Mouse (Mus musculus): ENCODE data around the gene Suco. TPM values are rescaled to one million over a fixed set of nuclear protein-coding genes. Genes with fewer than 3 reads are reported as not detected.

Gene Suco
- polyA plus RNA-seq, 1 experiment: 6.0 TPM

GRCm38 (mm10) chr1:161907795-161908457 is 31.4 kb upstream of the Suco start:
- no peak for TF ChIP-seq POLR2A (IDR thresholded peaks at IDR 0.05; ENCODE audit: control insufficient read depth, extremely low read depth, insufficient read depth, low read length, poor library complexity)
- no peak for TF ChIP-seq CTCF (IDR thresholded peaks at IDR 0.05; ENCODE audit: borderline replicate concordance, control insufficient read depth, extremely low read depth, insufficient read depth, low read length, poor library complexity)
- Histone ChIP-seq H3K4me1 (replicated peaks; ENCODE audit: control insufficient read depth, insufficient read depth, low read length) (no peaks in the 10 kb centered on the region), H3K4me3 (ENCODE audit: control insufficient read depth, insufficient read depth, low read length) (no peak overlapping the region), H3K27me3 (ENCODE audit: control insufficient read depth, insufficient read depth, low read length) (no peaks in the 10 kb centered on the region), H3K36me3 (ENCODE audit: control insufficient read depth, insufficient read depth, low read length) (no peaks in the 10 kb centered on the region), H3K27ac (ENCODE audit: control insufficient read depth, insufficient read depth, low read length) (peak overlapping the region; percentile 65; the same call in 1 of the 2 replicates)
- 15% methylated on average over 2 of the region's 2 CpGs for WGBS
- DNase-seq: no peak

DNA sequence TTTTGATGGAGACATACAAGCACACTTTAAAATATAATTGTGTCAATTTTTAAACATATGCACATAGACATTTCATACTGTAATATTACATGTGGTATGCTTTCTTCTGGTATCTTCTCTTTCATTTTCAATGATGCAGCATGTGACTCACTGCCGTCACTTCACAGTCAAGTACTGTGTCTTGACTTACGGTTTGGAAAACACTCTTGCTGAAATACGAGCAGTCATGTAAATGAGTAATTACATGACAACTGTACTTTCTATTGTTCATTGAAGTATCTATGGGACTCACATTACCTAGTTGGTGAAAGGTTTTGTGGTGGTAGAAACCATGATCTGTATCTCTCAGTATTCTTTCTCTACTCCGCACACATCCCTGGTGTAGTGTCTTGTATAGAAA is 30.6 kb upstream of the Suco start:
- no peak overlapping the region for H3K27ac ChIP-seq (ENCODE audit: control insufficient read depth, insufficient read depth, low read length)
- no peak for DNase-seq
- H3K36me3 ChIP-seq (ENCODE audit: control insufficient read depth, insufficient read depth, low read length): no peaks in the 10 kb centered on the region
- no peaks in the 10 kb centered on the region for H3K4me1 ChIP-seq (replicated peaks; ENCODE audit: control insufficient read depth, insufficient read depth, low read length)
- H3K27me3 ChIP-seq (ENCODE audit: control insufficient read depth, insufficient read depth, low read length): no peaks in the 10 kb centered on the region
- TF ChIP-seq CTCF (IDR thresholded peaks at IDR 0.05; ENCODE audit: borderline replicate concordance, control insufficient read depth, extremely low read depth, insufficient read depth, low read length, poor library complexity) (no peak), POLR2A (IDR thresholded peaks at IDR 0.05; ENCODE audit: control insufficient read depth, extremely low read depth, insufficient read depth, low read length, poor library complexity) (no peak)
- H3K4me3 ChIP-seq (ENCODE audit: control insufficient read depth, insufficient read depth, low read length): no peak overlapping the region
- WGBS: 88% methylated on average over 4 of the region's 4 CpGs

GRCm38 (mm10) chr1:161902692-161903452 is 26.4 kb upstream of the Suco start:
- WGBS: 86% methylated on average over 9 of the region's 9 CpGs
- no peak for DNase-seq
- TF ChIP-seq POLR2A (IDR thresholded peaks at IDR 0.05; ENCODE audit: control insufficient read depth, extremely low read depth, insufficient read depth, low read length, poor library complexity) (no peak), CTCF (IDR thresholded peaks at IDR 0.05; ENCODE audit: borderline replicate concordance, control insufficient read depth, extremely low read depth, insufficient read depth, low read length, poor library complexity) (no peak)
- H3K4me3 ChIP-seq (ENCODE audit: control insufficient read depth, insufficient read depth, low read length): no peak overlapping the region
- no peaks in the 10 kb centered on the region for H3K27me3 ChIP-seq (ENCODE audit: control insufficient read depth, insufficient read depth, low read length)
- no peaks in the 10 kb centered on the region for H3K36me3 ChIP-seq (ENCODE audit: control insufficient read depth, insufficient read depth, low read length)
- H3K4me1 ChIP-seq (replicated peaks; ENCODE audit: control insufficient read depth, insufficient read depth, low read length): no peaks in the 10 kb centered on the region
- H3K27ac ChIP-seq (ENCODE audit: control insufficient read depth, insufficient read depth, low read length): no peak overlapping the region

- Histone ChIP-seq H3K4me3 (ENCODE audit: control insufficient read depth, insufficient read depth, low read length) (no peak overlapping the region), H3K27ac (ENCODE audit: control insufficient read depth, insufficient read depth, low read length) (no peak overlapping the region), H3K27me3 (ENCODE audit: control insufficient read depth, insufficient read depth, low read length) (no peaks in the 10 kb centered on the region), H3K36me3 (ENCODE audit: control insufficient read depth, insufficient read depth, low read length) (no peaks in the 10 kb centered on the region), H3K4me1 (replicated peaks; ENCODE audit: control insufficient read depth, insufficient read depth, low read length) (peaks cover 3% of the 10 kb centered on the region)
- 56% methylated on average over 2 of the region's 2 CpGs for WGBS
- no peak for TF ChIP-seq CTCF (IDR thresholded peaks at IDR 0.05; ENCODE audit: borderline replicate concordance, control insufficient read depth, extremely low read depth, insufficient read depth, low read length, poor library complexity)
- no peak for TF ChIP-seq POLR2A (IDR thresholded peaks at IDR 0.05; ENCODE audit: control insufficient read depth, extremely low read depth, insufficient read depth, low read length, poor library complexity)
- no peak for DNase-seq
These were observed 23.6 kb upstream of the Suco start for GRCm38 (mm10) chr1:161900129-161900528.

DNA sequence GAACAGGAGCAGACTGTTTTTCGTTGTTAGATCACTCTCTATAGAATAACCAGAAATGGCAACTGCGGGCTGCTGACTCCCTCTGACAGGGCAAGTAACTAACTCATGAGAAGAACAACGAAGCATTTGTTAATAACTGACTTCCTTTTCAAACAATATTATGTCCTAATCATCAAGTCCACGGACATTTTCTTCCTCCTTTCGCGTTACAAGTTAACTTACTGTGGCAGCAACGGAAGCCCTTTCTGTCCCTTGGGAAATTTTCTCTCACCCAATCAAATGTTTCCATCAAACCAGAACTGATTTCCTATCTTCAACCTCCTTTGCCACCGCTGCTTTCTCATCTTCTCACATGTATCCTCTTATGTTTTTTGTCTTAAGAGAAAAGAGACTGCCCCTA is 20.8 kb upstream of the Suco start:
- Histone ChIP-seq H3K27ac (ENCODE audit: control insufficient read depth, insufficient read depth, low read length) (no peak overlapping the region), H3K27me3 (ENCODE audit: control insufficient read depth, insufficient read depth, low read length) (no peaks in the 10 kb centered on the region), H3K36me3 (ENCODE audit: control insufficient read depth, insufficient read depth, low read length) (no peaks in the 10 kb centered on the region), H3K4me1 (replicated peaks; ENCODE audit: control insufficient read depth, insufficient read depth, low read length) (peaks cover 11% of the 10 kb centered on the region), H3K4me3 (ENCODE audit: control insufficient read depth, insufficient read depth, low read length) (no peak overlapping the region)
- no peak for DNase-seq
- TF ChIP-seq POLR2A (IDR thresholded peaks at IDR 0.05; ENCODE audit: control insufficient read depth, extremely low read depth, insufficient read depth, low read length, poor library complexity) (no peak), CTCF (IDR thresholded peaks at IDR 0.05; ENCODE audit: borderline replicate concordance, control insufficient read depth, extremely low read depth, insufficient read depth, low read length, poor library complexity) (no peak)
- 91% methylated on average over 8 of the region's 8 CpGs for WGBS

DNA sequence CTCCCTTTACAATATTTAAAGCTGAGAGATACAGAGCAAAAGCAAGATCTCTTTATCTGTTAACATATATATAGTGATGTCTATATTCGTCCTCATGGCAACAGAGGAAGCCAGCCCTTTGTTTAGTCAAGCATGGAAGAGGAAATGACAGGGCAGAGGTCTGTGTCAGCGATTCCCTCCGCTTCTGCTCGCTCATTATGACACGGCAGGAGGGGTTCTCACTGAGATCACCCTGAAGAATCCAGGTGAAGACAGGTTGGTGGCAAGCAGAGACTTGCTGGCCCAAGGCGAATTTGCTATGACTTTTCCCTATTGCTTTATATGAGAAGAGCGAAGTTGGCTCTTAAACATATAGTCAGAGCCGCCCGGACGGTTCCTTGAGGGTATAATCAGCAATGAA is 19.6 kb upstream of the Suco start:
- H3K27ac ChIP-seq (ENCODE audit: control insufficient read depth, insufficient read depth, low read length): no peak overlapping the region
- no peak overlapping the region for H3K4me3 ChIP-seq (ENCODE audit: control insufficient read depth, insufficient read depth, low read length)
- TF ChIP-seq POLR2A (IDR thresholded peaks at IDR 0.05; ENCODE audit: control insufficient read depth, extremely low read depth, insufficient read depth, low read length, poor library complexity) (no peak), CTCF (IDR thresholded peaks at IDR 0.05; ENCODE audit: borderline replicate concordance, control insufficient read depth, extremely low read depth, insufficient read depth, low read length, poor library complexity) (no peak)
- no peaks in the 10 kb centered on the region for H3K27me3 ChIP-seq (ENCODE audit: control insufficient read depth, insufficient read depth, low read length)
- H3K36me3 ChIP-seq (ENCODE audit: control insufficient read depth, insufficient read depth, low read length): no peaks in the 10 kb centered on the region
- WGBS: 59% methylated on average over 10 of the region's 10 CpGs
- no peak for DNase-seq
- H3K4me1 ChIP-seq (replicated peaks; ENCODE audit: control insufficient read depth, insufficient read depth, low read length): peaks cover 11% of the 10 kb centered on the region
